Mouse (Mus musculus): ENCODE data around the gene Tet1. TPM values are rescaled to one million over a fixed set of nuclear protein-coding genes. Genes with fewer than 3 reads are reported as not detected.
A peak's percentile ranks its signal among the peaks of the same experiment; 100 is the strongest.

Tet1 gene
- polyA plus RNA-seq, 1 experiment from 2014 or later, result 5.2 TPM

GRCm38 (mm10) chr10:62885969-62886798 lies 22.6 kb downstream of the Tet1 start:
- ATAC-seq (peak; percentile 58), DNase-seq (ENCODE audit: low spot score) (peak; percentile 41)
- Histone ChIP-seq H3K4me1 (ENCODE audit: insufficient read depth, low read depth, low read length) (peaks cover 4% of the 10 kb centered on the region; the same call in 1 of the 2 replicates), H3K27me3 (replicated peaks; ENCODE audit: insufficient read depth, low read length) (no peaks in the 10 kb centered on the region), H3K4me3 (ENCODE audit: low read depth, low read length) (peak overlapping the region; percentile 56), H3K9me3 (ENCODE audit: low read length) (no peaks in the 10 kb centered on the region), H3K9ac (replicated peaks; ENCODE audit: low read depth) (peak overlapping the region; percentile 30), H3K27ac (ENCODE audit: low read length) (no peak overlapping the region), H3K4me2 (replicated peaks; ENCODE audit: low read depth, low read length) (peak overlapping the region; percentile 98), H3K36me3 (ENCODE audit: insufficient read depth, low read length) (no peaks in the 10 kb centered on the region)
- under 1% methylated on average over 38 of the region's 38 CpGs for WGBS
- TF ChIP-seq EP300 (IDR thresholded peaks at IDR 0.05) (no peak), CTCF (IDR thresholded peaks at IDR 0.05) (no peak)

GRCm38 (mm10) chr10:62885460-62885859 lies 23.3 kb downstream of the Tet1 start:
- Histone ChIP-seq H3K4me3 (ENCODE audit: low read depth, low read length) (peak overlapping the region; percentile 56; the same call in 1 of the 2 replicates), H3K36me3 (ENCODE audit: insufficient read depth, low read length) (no peaks in the 10 kb centered on the region)

GRCm38 (mm10) chr10:62884517-62884916 lies 24.3 kb downstream of the Tet1 start:
- Histone ChIP-seq H3K9me3 (ENCODE audit: low read length) (no peaks in the 10 kb centered on the region), H3K36me3 (ENCODE audit: insufficient read depth, low read length) (no peaks in the 10 kb centered on the region), H3K4me1 (ENCODE audit: insufficient read depth, low read depth, low read length) (peaks cover 4% of the 10 kb centered on the region; the same call in 1 of the 2 replicates), H3K27ac (ENCODE audit: low read length) (no peak overlapping the region), H3K9ac (replicated peaks; ENCODE audit: low read depth) (no peak overlapping the region), H3K27me3 (replicated peaks; ENCODE audit: insufficient read depth, low read length) (no peaks in the 10 kb centered on the region), H3K4me2 (replicated peaks; ENCODE audit: low read depth, low read length) (no peak overlapping the region), H3K4me3 (ENCODE audit: low read depth, low read length) (no peak overlapping the region)
- DNase-seq (ENCODE audit: low spot score) (no peak), ATAC-seq (no peak)
- 57% methylated on average over 1 of the region's 1 CpGs for WGBS
- TF ChIP-seq CTCF (IDR thresholded peaks at IDR 0.05) (no peak), EP300 (IDR thresholded peaks at IDR 0.05) (no peak)

More at GRCm38 (mm10) chr10:62885460-62885859, 23.3 kb downstream of the Tet1 start:
- H3K4me1 ChIP-seq (ENCODE audit: insufficient read depth, low read depth, low read length), result peaks cover 4% of the 10 kb centered on the region; the same call in 1 of the 2 replicates
- no peaks in the 10 kb centered on the region for H3K9me3 ChIP-seq (ENCODE audit: low read length)
- no peak overlapping the region for H3K27ac ChIP-seq (ENCODE audit: low read length)
- H3K27me3 ChIP-seq (replicated peaks; ENCODE audit: insufficient read depth, low read length), result no peaks in the 10 kb centered on the region
- ATAC-seq, result no peak
- no peak for DNase-seq (ENCODE audit: low spot score)
- no peak for TF ChIP-seq EP300 (IDR thresholded peaks at IDR 0.05)
- no peak overlapping the region for H3K9ac ChIP-seq (replicated peaks; ENCODE audit: low read depth)
- WGBS, result 35% methylated on average over 10 of the region's 10 CpGs
- H3K4me2 ChIP-seq (replicated peaks; ENCODE audit: low read depth, low read length), result peak overlapping the region; percentile 98

GRCm38 (mm10) chr10:62883933-62884372 lies 24.8 kb downstream of the Tet1 start:
- no peak overlapping the region for H3K27ac ChIP-seq (ENCODE audit: low read length)
- H3K9me3 ChIP-seq (ENCODE audit: low read length), result no peaks in the 10 kb centered on the region
- H3K4me2 ChIP-seq (replicated peaks; ENCODE audit: low read depth, low read length), result no peak overlapping the region
- no peak for ATAC-seq
- peak; percentile 48 for DNase-seq (ENCODE audit: low spot score)
- peaks cover 4% of the 10 kb centered on the region; the same call in 1 of the 2 replicates for H3K4me1 ChIP-seq (ENCODE audit: insufficient read depth, low read depth, low read length)
- TF ChIP-seq EP300 (IDR thresholded peaks at IDR 0.05) (no peak), CTCF (IDR thresholded peaks at IDR 0.05) (peak; percentile 40)
- no peaks in the 10 kb centered on the region for H3K27me3 ChIP-seq (replicated peaks; ENCODE audit: insufficient read depth, low read length)
- H3K36me3 ChIP-seq (ENCODE audit: insufficient read depth, low read length), result no peaks in the 10 kb centered on the region
- H3K4me3 ChIP-seq (ENCODE audit: low read depth, low read length), result no peak overlapping the region
- no peak overlapping the region for H3K9ac ChIP-seq (replicated peaks; ENCODE audit: low read depth)
- WGBS, result 22% methylated on average over 9 of the region's 9 CpGs

- Histone ChIP-seq H3K27ac (ENCODE audit: low read length) (no peak overlapping the region), H3K4me3 (ENCODE audit: low read depth, low read length) (no peak overlapping the region), H3K4me2 (replicated peaks; ENCODE audit: low read depth, low read length) (no peak overlapping the region), H3K9ac (replicated peaks; ENCODE audit: low read depth) (no peak overlapping the region), H3K9me3 (ENCODE audit: low read length) (no peaks in the 10 kb centered on the region), H3K36me3 (ENCODE audit: insufficient read depth, low read length) (no peaks in the 10 kb centered on the region), H3K4me1 (ENCODE audit: insufficient read depth, low read depth, low read length) (no peaks in the 10 kb centered on the region), H3K27me3 (replicated peaks; ENCODE audit: insufficient read depth, low read length) (no peaks in the 10 kb centered on the region)
- ATAC-seq (no peak), DNase-seq (ENCODE audit: low spot score) (peak; percentile 28)
- 49% methylated on average over 5 of the region's 5 CpGs for WGBS
- TF ChIP-seq CTCF (IDR thresholded peaks at IDR 0.05), result peak; percentile 64
- no peak for TF ChIP-seq EP300 (IDR thresholded peaks at IDR 0.05)
Observed at GRCm38 (mm10) chr10:62881211-62881610, 27.6 kb downstream of the Tet1 start.

GRCm38 (mm10) chr10:62878056-62878455 lies 30.7 kb downstream of the Tet1 start:
- WGBS, result 88% methylated on average over 13 of the region's 13 CpGs
- Histone ChIP-seq H3K9ac (replicated peaks; ENCODE audit: low read depth) (no peak overlapping the region), H3K9me3 (ENCODE audit: low read length) (no peaks in the 10 kb centered on the region), H3K36me3 (ENCODE audit: insufficient read depth, low read length) (no peaks in the 10 kb centered on the region), H3K27ac (ENCODE audit: low read length) (no peak overlapping the region), H3K4me1 (ENCODE audit: insufficient read depth, low read depth, low read length) (no peaks in the 10 kb centered on the region), H3K27me3 (replicated peaks; ENCODE audit: insufficient read depth, low read length) (no peaks in the 10 kb centered on the region), H3K4me2 (replicated peaks; ENCODE audit: low read depth, low read length) (no peak overlapping the region), H3K4me3 (ENCODE audit: low read depth, low read length) (no peak overlapping the region)
- DNase-seq (ENCODE audit: low spot score), result no peak
- TF ChIP-seq CTCF (IDR thresholded peaks at IDR 0.05) (no peak), EP300 (IDR thresholded peaks at IDR 0.05) (no peak)
- no peak for ATAC-seq
